Mouse (Mus musculus) limb, embryonic 13.5 days (tissue): ENCODE results near the gene Gm10643. TPM values are rescaled to one million over a fixed set of nuclear protein-coding genes. Genes with fewer than 3 reads are reported as not detected.

Experiments used
- ATAC-seq: fragments of 200-750 bp; cut with Nextera tagmentation; 2 replicates; pipeline ENCODE4 v1.8.0; 2017; ENCODE audit warnings: low read depth, moderate number of reproducible peaks, moderate TSS enrichment; ENCODE audit not compliant: low FRiP score
- H3K27ac ChIP-seq: fragments of 300-500 bp; sonication (generic); 2 replicates; pipeline ENCODE4 v1.5.1; 2015; ENCODE audit warnings: inconsistent platforms, mild to moderate bottlenecking, moderate library complexity
- H3K27me3 ChIP-seq: fragments of 300-500 bp; sonication (generic); 2 replicates; pipeline ENCODE4 v1.6.1; 2015; ENCODE audit warnings: mild to moderate bottlenecking, inconsistent platforms
- H3K36me3 ChIP-seq: fragments of 300-500 bp; sonication (generic); 2 replicates; pipeline ENCODE4 v1.6.1; 2015; ENCODE audit warnings: inconsistent platforms, mild to moderate bottlenecking, moderate library complexity
- H3K4me1 ChIP-seq: fragments of 300-500 bp; sonication (generic); 2 replicates; pipeline ENCODE4 v1.6.1; 2015; ENCODE audit warnings: inconsistent platforms
- H3K4me2 ChIP-seq: fragments of 300-500 bp; sonication (generic); replicated peaks from 2 replicates; pipeline ENCODE4 v1.6.1; 2015; ENCODE audit warnings: inconsistent platforms, mild to moderate bottlenecking, moderate library complexity
- H3K4me3 ChIP-seq: fragments of 300-500 bp; sonication (generic); 2 replicates; pipeline ENCODE4 v1.5.1; 2015; ENCODE audit warnings: moderate library complexity, mild to moderate bottlenecking, inconsistent platforms
- H3K9ac ChIP-seq: fragments of 300-500 bp; sonication (generic); 2 replicates; pipeline ENCODE4 v1.6.1; 2015; ENCODE audit warnings: mild to moderate bottlenecking, inconsistent platforms
- H3K9me3 ChIP-seq: fragments of 300-500 bp; sonication (generic); 2 replicates; pipeline ENCODE4 v1.6.1; 2016; ENCODE audit warnings: inconsistent platforms
- WGBS: fragments of 180-500 bp; shearing (Covaris S2); methylation state at CpG from one replicate; pipeline ENCODE4 v1.1.7; 2015; 5-methylcytosine and 5-hydroxymethylcytosine counted together
- polyA plus RNA-seq: library from polyadenylated mRNA; unstranded; fragments of >200 nt; fragmentation: Nextera tagmentation; extraction: Ambion mirVana; gene quantifications from 2 replicates; pipeline ENCODE4 v1.2.1, GENCODE M21; 2015

Gene Gm10643
- polyA plus RNA-seq, 1 experiment from 2014 or later = 1.5 TPM

DNA sequence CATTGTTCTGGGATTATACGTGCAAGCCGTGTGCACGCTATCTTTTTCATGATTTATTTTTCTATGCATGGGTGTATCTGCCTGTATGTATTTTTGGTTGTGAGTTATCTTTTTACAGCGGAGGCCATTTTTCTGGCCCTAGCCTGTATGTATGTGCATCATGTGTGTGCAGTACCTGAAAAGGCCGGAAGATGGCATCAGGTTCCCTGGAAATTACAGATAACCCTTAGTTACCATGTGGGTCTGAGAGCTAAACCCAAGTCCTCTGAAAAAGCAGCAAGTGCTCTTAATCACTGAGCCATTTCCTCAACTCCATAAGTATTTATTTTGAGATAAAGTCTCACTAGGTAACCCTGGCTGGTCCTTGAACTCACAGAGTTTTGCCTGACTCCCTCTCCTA is 11.7 kb downstream of the Gm10643 start:
- H3K9ac ChIP-seq = no peak overlapping the region
- 93% methylated on average over 5 of the region's 5 CpGs for WGBS
- no peak overlapping the region for H3K27ac ChIP-seq
- no peak for ATAC-seq
- no peak overlapping the region for H3K4me3 ChIP-seq
- H3K9me3 ChIP-seq = 0 out of 2 replicates have a peak, but pooled peaks cover 4% of the 10 kb centered on the region
- H3K36me3 ChIP-seq = no peaks in the 10 kb centered on the region
- no peak overlapping the region for H3K4me2 ChIP-seq
- peaks cover 3% of the 10 kb centered on the region for H3K27me3 ChIP-seq
- 0 out of 2 replicates have a peak, but pooled peaks cover 3% of the 10 kb centered on the region for H3K4me1 ChIP-seq

DNA sequence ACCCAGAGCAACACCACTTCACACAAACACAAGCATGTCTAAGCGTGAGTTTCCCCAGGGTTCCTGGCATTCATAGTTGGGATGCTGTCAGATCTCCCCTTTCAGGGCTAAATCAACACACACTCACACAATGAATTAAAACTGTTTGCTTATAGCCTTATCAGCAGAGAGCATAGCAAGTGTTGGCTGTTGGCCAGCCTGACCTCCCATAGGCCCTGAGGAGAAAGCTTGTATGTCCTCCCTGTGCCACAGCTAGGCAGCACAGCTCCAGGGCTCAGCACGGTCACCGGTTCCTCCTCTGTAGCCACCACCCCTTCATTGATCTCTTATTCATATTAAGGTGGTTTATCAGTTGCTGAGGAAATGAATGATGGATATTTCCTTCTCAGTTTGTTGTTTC is 12.2 kb downstream of the Gm10643 start:
- H3K4me3 ChIP-seq = no peak overlapping the region
- H3K9me3 ChIP-seq = 0 out of 2 replicates have a peak, but pooled peaks cover 4% of the 10 kb centered on the region
- no peak overlapping the region for H3K27ac ChIP-seq
- 88% methylated on average over 3 of the region's 3 CpGs for WGBS
- peaks cover 6% of the 10 kb centered on the region for H3K27me3 ChIP-seq
- no peaks in the 10 kb centered on the region for H3K36me3 ChIP-seq
- ATAC-seq = no peak
- no peak overlapping the region for H3K9ac ChIP-seq
- H3K4me2 ChIP-seq = no peak overlapping the region
- 0 out of 2 replicates have a peak, but pooled peaks cover 7% of the 10 kb centered on the region for H3K4me1 ChIP-seq

DNA sequence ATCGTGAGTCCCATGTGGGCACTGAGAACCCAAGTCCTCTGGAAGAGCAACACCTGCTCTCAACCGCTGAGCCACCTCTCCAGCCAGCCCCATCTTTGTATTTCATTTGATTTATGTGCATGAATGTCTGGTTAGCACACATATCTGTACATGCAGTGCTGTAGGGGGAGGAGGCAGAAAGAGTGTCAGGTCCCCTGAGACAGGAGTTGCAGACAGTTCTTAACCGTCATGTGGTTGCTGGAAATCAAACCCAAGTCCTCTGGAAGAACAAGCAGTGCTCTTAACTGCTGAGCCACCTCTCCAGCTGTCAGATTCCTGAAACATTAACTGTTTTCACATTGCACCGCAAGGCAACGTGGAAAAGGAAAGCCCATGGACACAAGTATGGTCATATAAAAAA is 16.8 kb downstream of the Gm10643 start:
- no peaks in the 10 kb centered on the region for H3K36me3 ChIP-seq
- peaks cover 41% of the 10 kb centered on the region for H3K27me3 ChIP-seq
- no peaks in the 10 kb centered on the region for H3K9me3 ChIP-seq
- no peak overlapping the region for H3K9ac ChIP-seq
- no peak; the same call in 1 of the 2 replicates for ATAC-seq
- H3K27ac ChIP-seq = no peak overlapping the region
- no peak overlapping the region for H3K4me2 ChIP-seq
- H3K4me1 ChIP-seq = peaks cover 9% of the 10 kb centered on the region; the same call in 1 of the 2 replicates
- no peak overlapping the region for H3K4me3 ChIP-seq
- 50% methylated on average over 5 of the region's 5 CpGs for WGBS

DNA sequence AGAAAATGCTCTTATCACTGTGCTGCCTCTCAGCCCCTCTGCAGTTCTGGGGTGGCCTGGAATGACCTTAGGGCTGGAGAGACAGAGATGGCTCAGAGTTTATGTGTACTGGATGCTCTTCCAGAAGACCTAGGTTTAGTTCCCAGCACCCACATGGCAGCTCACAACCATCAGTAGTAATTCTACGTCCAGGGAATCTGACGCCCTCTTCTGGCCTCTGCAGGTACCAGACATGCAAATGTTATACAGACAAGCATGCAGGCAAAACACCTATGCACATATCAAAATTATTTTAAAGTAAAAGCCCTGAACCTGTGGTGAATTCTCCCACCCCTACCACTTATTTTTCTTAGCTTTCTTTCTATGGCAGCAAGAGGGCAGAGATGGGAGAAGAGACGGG is 18.4 kb downstream of the Gm10643 start:
- Histone ChIP-seq H3K4me1 (peaks cover 22% of the 10 kb centered on the region), H3K36me3 (no peaks in the 10 kb centered on the region), H3K4me3 (no peak overlapping the region), H3K27ac (no peak overlapping the region), H3K4me2 (no peak overlapping the region), H3K27me3 (peaks cover 58% of the 10 kb centered on the region), H3K9me3 (no peaks in the 10 kb centered on the region), H3K9ac (no peak overlapping the region)
- 80% methylated on average over 3 of the region's 3 CpGs for WGBS
- ATAC-seq = no peak

DNA sequence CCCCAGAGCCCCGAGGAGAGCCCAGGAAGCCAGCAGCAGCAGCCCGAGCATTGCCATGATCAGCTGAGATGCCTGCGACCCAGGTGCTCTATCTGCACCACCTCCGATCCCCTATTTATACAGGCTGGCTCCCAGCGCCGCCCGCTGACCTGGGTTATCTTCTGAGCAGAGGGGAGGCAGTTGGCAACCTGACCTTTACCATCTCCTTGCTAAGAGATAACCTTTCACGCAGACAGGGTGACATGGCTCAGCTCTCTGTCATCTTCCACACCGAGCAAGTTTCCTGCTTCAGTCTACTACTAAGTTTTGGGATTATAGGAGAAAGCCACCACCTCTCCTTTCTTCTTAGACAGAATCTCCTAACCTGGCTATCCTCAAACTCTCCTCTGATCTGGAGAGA is 20.0 kb downstream of the Gm10643 start, which contains the start of gene Rln3:
TSS of gene Rln3 (minus strand) at position 101 of the 400 bp plus-strand sequence.
- H3K27ac ChIP-seq = no peak within 1 kb of the TSS
- H3K9ac ChIP-seq = no peak within 1 kb of the TSS
- WGBS = 6% methylated on average over 9 of the region's 9 CpGs
- H3K27me3 ChIP-seq = peaks cover 74% of the 10 kb centered on the region
- H3K36me3 ChIP-seq = no peaks in the 10 kb centered on the region
- no peaks in the 10 kb centered on the region for H3K9me3 ChIP-seq
- no peak for ATAC-seq
- peak within 1 kb of the TSS; percentile 3; the same call in 1 of the 2 replicates for H3K4me3 ChIP-seq
- peak within 1 kb of the TSS; percentile 31; the same call in 1 of the 2 replicates for H3K4me2 ChIP-seq
- peaks cover 22% of the 10 kb centered on the region for H3K4me1 ChIP-seq

DNA sequence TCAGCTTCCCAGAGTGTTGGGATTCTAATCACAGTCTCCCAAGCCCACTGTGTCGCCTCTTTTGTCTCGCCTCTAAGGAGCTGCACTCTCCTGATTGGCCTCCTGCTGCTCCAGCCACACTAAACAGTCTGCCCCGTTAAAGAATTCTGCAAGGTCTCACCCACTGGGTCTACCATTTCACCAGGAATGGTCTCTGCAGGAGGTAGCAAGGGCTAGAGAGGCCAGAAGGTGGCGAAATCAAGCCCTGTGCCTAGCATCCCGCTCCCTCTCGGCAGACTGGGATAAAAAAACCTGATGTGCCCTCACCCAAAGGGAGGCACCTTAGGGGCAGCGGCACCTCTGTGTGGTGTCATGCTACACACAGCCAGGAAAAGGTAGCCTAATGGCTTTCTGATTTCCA is 20.8 kb downstream of the Gm10643 start:
- no peak overlapping the region for H3K4me3 ChIP-seq
- peaks cover 82% of the 10 kb centered on the region for H3K27me3 ChIP-seq
- ATAC-seq = no peak

DNA sequence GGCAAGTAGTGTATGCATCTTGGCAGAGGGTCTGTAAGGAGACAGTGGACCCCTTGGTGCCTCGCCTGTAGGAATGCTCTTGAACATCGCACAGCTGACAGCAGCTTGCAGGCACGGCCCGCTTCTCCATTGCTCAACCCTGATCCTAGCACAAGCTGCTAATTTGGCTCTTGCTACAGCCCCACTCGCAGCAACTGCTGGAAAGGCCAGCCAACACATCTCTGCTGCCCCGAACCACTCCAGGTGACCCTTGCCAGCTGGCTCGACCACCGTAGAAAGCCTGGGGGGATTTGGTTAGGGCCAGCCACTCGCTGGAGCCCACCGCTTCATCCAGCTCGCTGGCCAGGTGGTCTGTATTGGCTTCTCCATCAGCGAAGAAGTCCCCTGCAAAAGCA is 22.0 kb downstream of the Gm10643 start:
- Histone ChIP-seq H3K9ac (no peak overlapping the region), H3K27ac (no peak overlapping the region), H3K4me2 (peak overlapping the region; percentile 76), H3K36me3 (no peaks in the 10 kb centered on the region), H3K4me1 (peaks cover 16% of the 10 kb centered on the region), H3K27me3 (peaks cover 84% of the 10 kb centered on the region), H3K4me3 (peak overlapping the region; percentile 44), H3K9me3 (no peaks in the 10 kb centered on the region)
- WGBS = 27% methylated on average over 12 of the region's 12 CpGs
- no peak for ATAC-seq

More for the DNA sequence above, 20.8 kb downstream of the Gm10643 start:
- H3K36me3 ChIP-seq = no peaks in the 10 kb centered on the region
- no peak overlapping the region for H3K4me2 ChIP-seq
- H3K9me3 ChIP-seq = no peaks in the 10 kb centered on the region
- no peak overlapping the region for H3K27ac ChIP-seq
- peaks cover 22% of the 10 kb centered on the region for H3K4me1 ChIP-seq
- H3K9ac ChIP-seq = no peak overlapping the region
- WGBS = 8% methylated on average over 7 of the region's 7 CpGs

DNA sequence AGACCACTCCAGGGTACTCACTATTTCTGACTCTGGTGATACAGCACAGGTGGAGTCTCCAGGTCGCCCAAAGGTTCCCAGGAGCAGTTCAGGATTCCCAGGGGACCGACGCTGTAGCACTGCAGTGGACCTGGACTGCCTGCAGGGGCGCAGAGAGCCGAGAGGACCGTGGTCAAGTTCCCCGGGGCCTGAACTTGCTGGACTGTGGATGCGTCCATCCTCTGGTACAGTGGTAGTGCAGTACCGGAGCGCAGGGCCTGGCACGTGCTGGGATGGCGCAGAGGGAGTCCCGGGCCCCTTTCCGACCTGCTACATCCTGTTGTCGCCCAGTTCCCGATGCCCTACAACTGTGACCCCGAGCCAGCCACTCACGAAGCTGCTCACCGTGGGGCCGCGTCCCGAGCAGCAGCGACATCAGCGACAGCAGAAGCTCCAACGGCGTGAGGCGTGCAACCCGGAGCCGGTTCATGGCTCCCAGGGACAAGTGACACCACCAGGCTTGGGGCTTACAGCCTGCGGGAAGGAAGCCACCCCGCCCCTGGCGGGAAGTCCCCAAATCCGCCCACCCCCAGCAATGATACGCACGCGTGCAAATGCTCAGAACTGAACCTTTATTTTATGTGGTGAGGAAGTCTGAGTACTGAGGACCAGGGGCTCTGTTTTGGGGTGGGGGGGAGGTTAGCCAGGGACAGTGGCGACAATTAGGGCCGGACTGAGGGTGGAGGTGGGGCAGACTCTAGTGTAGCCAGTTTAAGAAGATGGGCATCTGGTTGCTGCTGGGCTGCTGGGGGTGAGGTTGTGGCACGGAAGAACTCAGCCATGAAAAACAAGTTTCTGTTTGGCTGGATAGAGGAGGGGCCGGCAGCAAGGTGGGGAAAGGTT is 22.6 kb downstream of the Gm10643 start, which contains the start of gene Il27ra:
TSS of gene Il27ra (minus strand) at position 524 of the 882 bp plus-strand sequence.
- Histone ChIP-seq H3K27me3 (peaks cover 87% of the 10 kb centered on the region), H3K27ac (no peak within 1 kb of the TSS), H3K9me3 (no peaks in the 10 kb centered on the region), H3K4me1 (peaks cover 15% of the 10 kb centered on the region), H3K4me3 (peak within 1 kb of the TSS; percentile 44), H3K4me2 (peak within 1 kb of the TSS; percentile 76), H3K9ac (peak within 1 kb of the TSS; percentile 65), H3K36me3 (no peaks in the 10 kb centered on the region)
- 3% methylated on average over 40 of the region's 40 CpGs for WGBS
- ATAC-seq = no peak; the same call in 1 of the 2 replicates

DNA sequence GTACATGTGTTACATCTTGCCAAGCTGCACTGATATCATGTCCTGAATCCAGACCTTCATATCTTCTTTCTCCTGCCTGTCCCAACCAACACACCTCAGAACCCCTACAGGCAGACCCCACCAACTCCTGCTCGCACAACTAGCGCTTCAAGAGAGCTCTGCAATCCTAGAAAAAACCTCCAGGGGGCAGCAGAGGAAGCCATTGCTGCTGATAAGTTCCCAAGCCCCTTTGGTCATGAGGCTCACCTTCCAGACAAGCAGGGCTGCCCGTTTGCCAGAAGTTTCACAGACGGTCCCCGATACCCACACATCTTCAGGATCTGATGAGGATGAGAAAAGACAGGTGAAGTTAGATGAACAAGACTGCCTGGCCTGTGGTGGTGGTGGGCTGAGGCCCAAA is 25.9 kb downstream of the Gm10643 start:
- peaks cover 13% of the 10 kb centered on the region for H3K4me1 ChIP-seq
- H3K9me3 ChIP-seq = no peaks in the 10 kb centered on the region
- H3K4me3 ChIP-seq = no peak overlapping the region
- 6% methylated on average over 5 of the region's 5 CpGs for WGBS
- H3K27ac ChIP-seq = no peak overlapping the region
- no peaks in the 10 kb centered on the region for H3K36me3 ChIP-seq
- H3K4me2 ChIP-seq = no peak overlapping the region
- no peak overlapping the region for H3K9ac ChIP-seq
- ATAC-seq = no peak; the same call in 1 of the 2 replicates
- H3K27me3 ChIP-seq = peaks cover 72% of the 10 kb centered on the region

DNA sequence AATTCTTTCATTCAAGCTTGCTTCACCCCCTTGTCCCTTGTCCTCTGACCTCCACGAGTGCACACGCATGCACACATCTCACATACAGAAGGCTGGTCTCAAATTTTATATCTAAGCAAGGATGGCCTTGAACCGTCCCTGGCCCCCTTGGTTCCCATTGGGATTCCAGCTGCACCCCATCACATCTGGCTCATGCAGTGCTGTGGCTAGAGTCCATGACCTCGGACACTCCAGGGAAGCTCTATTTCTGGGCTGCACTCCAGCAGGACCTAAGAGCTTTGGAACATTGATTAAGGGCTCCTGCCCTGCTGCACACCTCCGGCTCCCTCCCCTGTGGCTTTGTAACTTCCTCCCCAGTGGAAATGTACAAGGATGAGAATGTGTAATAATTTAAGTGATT is 26.9 kb downstream of the Gm10643 start:
- H3K4me1 ChIP-seq = peaks cover 12% of the 10 kb centered on the region
- H3K36me3 ChIP-seq = no peaks in the 10 kb centered on the region
- H3K4me3 ChIP-seq = no peak overlapping the region
- no peaks in the 10 kb centered on the region for H3K9me3 ChIP-seq
- ATAC-seq = no peak
- no peak overlapping the region for H3K9ac ChIP-seq
- no peak overlapping the region for H3K27ac ChIP-seq
- no peak overlapping the region for H3K4me2 ChIP-seq
- WGBS = 71% methylated on average over 5 of the region's 5 CpGs
- peaks cover 61% of the 10 kb centered on the region for H3K27me3 ChIP-seq

DNA sequence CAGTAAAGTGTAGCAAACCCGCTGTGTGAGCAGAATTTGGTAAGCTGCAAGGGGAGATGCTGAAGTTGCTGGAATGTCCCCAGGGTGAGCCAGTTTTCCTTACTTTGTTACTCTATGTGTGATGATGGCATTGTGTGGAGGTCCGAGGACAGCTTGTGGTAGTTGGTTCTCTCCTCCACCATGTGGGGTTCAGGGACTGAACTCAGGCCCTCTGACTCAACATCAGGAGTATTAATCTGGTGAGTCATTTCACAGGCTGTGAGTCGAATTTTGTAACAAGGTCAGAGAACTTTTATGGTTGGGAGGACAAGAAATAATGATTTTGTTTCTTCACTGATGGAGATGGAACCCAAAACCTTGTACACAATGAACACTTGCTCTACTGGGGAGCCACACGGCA is 32.2 kb downstream of the Gm10643 start:
- WGBS = 70% methylated on average over 4 of the region's 4 CpGs
- H3K27me3 ChIP-seq = peaks cover 24% of the 10 kb centered on the region
- ATAC-seq = no peak

DNA sequence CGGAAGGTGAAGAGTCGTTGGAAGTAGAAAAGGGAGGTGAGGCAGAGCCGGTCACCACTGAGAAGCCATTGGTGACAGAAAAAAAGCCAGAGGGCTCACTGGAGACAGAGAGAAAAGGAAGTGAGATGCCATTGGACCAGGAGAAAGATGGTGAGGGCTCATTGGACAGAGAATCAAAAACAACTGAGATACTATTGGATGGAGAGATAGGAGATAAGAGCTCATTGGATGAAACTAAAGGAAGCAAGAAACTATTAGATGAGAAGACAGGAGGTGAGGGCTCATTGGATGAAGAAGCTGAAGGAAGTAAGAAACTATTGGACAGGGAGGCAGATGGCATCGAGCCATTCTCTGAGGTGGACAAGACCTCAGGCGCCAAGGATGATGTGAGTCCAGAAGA is 35.7 kb downstream of the Gm10643 start:
- no peak overlapping the region for H3K4me2 ChIP-seq
- H3K4me1 ChIP-seq = peaks cover 13% of the 10 kb centered on the region
- H3K27me3 ChIP-seq = peaks cover 44% of the 10 kb centered on the region
- no peak overlapping the region for H3K9ac ChIP-seq
- WGBS = 84% methylated on average over 5 of the region's 5 CpGs
- no peaks in the 10 kb centered on the region for H3K36me3 ChIP-seq
- ATAC-seq = no peak
- no peak overlapping the region for H3K27ac ChIP-seq
- no peak overlapping the region for H3K4me3 ChIP-seq
- no peaks in the 10 kb centered on the region for H3K9me3 ChIP-seq

More for the DNA sequence above, 32.2 kb downstream of the Gm10643 start:
- H3K9ac ChIP-seq = no peak overlapping the region
- no peaks in the 10 kb centered on the region for H3K4me1 ChIP-seq
- no peaks in the 10 kb centered on the region for H3K36me3 ChIP-seq
- H3K27ac ChIP-seq = no peak overlapping the region
- no peak overlapping the region for H3K4me3 ChIP-seq
- no peaks in the 10 kb centered on the region for H3K9me3 ChIP-seq
- no peak overlapping the region for H3K4me2 ChIP-seq
